Mouse (Mus musculus) intestine, embryonic 14.5 days (tissue): ENCODE results near the gene Trem2. TPM values are rescaled to one million over a fixed set of nuclear protein-coding genes. Genes with fewer than 3 reads are reported as not detected.
"Not testable (repeated sequence)": the region's sequence is repeated elsewhere in the genome, so short reads cannot be mapped to it uniquely, and the experiment has no call there.

Source experiments
- ATAC-seq: fragments of 200-750 bp; cut with Nextera tagmentation; replicated peaks from 2 replicates; pipeline ENCODE4 v1.8.0; 2017; ENCODE audit warnings: low read depth, moderate number of reproducible peaks, moderate TSS enrichment, moderate library complexity; ENCODE audit not compliant: low FRiP score, low TSS enrichment
- DNase-seq: peaks from one replicate; pipeline ENCODE4 v3.0.0-alpha.2; 2018; ENCODE audit warnings: low spot score
- H3K27ac ChIP-seq: fragments of 300-500 bp; sonication (generic); 2 replicates; pipeline ENCODE4 v1.5.1; 2014; ENCODE audit warnings: low read depth, mild to moderate bottlenecking, control low read depth
- H3K27me3 ChIP-seq: fragments of 300-500 bp; sonication (generic); replicated peaks from 2 replicates; pipeline ENCODE4 v1.6.1; 2014; ENCODE audit warnings: low read length, control low read depth; ENCODE audit not compliant: control insufficient read depth, insufficient read depth
- H3K36me3 ChIP-seq: fragments of 300-500 bp; sonication (generic); 2 replicates; pipeline ENCODE4 v1.6.1; 2014; ENCODE audit warnings: low read length, control low read depth; ENCODE audit not compliant: control insufficient read depth, insufficient read depth
- H3K4me1 ChIP-seq: fragments of 300-500 bp; sonication (generic); replicated peaks from 2 replicates; pipeline ENCODE4 v1.6.1; 2014; ENCODE audit warnings: low read length, control low read depth, mixed read lengths; ENCODE audit not compliant: control insufficient read depth, insufficient read depth
- H3K4me2 ChIP-seq: fragments of 300-500 bp; sonication (generic); 2 replicates; pipeline ENCODE4 v1.6.1; 2014; ENCODE audit warnings: low read length
- H3K4me3 ChIP-seq: fragments of 300-500 bp; sonication (generic); 2 replicates; pipeline ENCODE4 v1.5.1; 2014; ENCODE audit warnings: low read depth, low read length, control low read depth, mixed read lengths
- H3K9ac ChIP-seq: fragments of 300-500 bp; sonication (generic); 2 replicates; pipeline ENCODE4 v1.6.1; 2014; ENCODE audit warnings: mild to moderate bottlenecking, low read length
- H3K9me3 ChIP-seq: fragments of 300-500 bp; sonication (generic); 2 replicates; pipeline ENCODE4 v1.6.1; 2016; ENCODE audit warnings: low read length, control low read depth; ENCODE audit not compliant: control insufficient read depth
- WGBS: fragments of 180-500 bp; shearing (Covaris S2); extraction: QIAGEN DNeasy Blood & Tissue Kit; methylation state at CpG from one replicate; pipeline ENCODE4 v1.1.7; 2014; 5-methylcytosine and 5-hydroxymethylcytosine counted together
- polyA plus RNA-seq: library from polyadenylated mRNA; unstranded; fragments of >200 nt; fragmentation: Nextera tagmentation; extraction: Ambion mirVana; gene quantifications from 2 replicates; pipeline ENCODE4 v1.2.1, GENCODE M21; 2014

The Trem2 gene
- polyA plus RNA-seq = 2.6 and 2.9 TPM in 2 replicates

DNA sequence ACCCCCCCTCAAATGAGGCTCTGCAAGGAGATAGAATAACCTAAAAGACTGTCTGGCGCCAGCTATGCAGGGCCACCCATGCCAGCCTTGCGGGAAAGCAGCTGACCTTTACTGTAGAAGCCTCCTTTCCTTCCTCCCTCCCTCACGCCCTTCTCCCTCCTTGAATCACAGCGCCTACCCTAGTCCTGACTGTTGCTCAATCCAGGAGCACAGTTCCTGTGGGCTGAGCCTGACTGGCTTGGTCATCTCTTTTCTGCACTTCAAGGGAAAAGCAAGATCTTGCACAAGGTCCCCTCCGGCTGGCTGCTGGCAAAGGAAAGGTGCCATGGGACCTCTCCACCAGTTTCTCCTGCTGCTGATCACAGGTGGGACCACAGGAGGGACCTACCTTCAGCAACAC lies at the start of gene Trem2:
Gene Trem2, plus strand, starts transcription at position 171 of the 400 bp plus-strand sequence.
- no peaks in the 10 kb centered on the region for H3K27me3 ChIP-seq
- 72% methylated on average over 5 of the region's 5 CpGs for WGBS
- H3K9me3 ChIP-seq = no peaks in the 10 kb centered on the region
- H3K9ac ChIP-seq = no peak within 1 kb of the TSS
- DNase-seq (no peak), ATAC-seq (no peak)
- H3K4me1 ChIP-seq = no peaks in the 10 kb centered on the region
- H3K4me2 ChIP-seq = no peak within 1 kb of the TSS
- H3K4me3 ChIP-seq = no peak within 1 kb of the TSS
- no peak within 1 kb of the TSS for H3K27ac ChIP-seq
- no peaks in the 10 kb centered on the region for H3K36me3 ChIP-seq

- H3K36me3 ChIP-seq = no peaks in the 10 kb centered on the region
- 0 out of 2 replicates have a peak, but pooled peaks cover 5% of the 10 kb centered on the region for H3K4me1 ChIP-seq
- no peak for DNase-seq
- H3K4me2 ChIP-seq = no peak within 1 kb of the TSS
- WGBS = 29% methylated on average over 3 of the region's 4 CpGs
- H3K27me3 ChIP-seq = no peaks in the 10 kb centered on the region
- H3K9me3 ChIP-seq = no peaks in the 10 kb centered on the region
- no peak for ATAC-seq
- no peak within 1 kb of the TSS for H3K4me3 ChIP-seq
- H3K9ac ChIP-seq = no peak within 1 kb of the TSS
- no peak within 1 kb of the TSS for H3K27ac ChIP-seq
Observed at GRCm38 (mm10) chr17:48299203-48299602, 47.0 kb upstream of the Trem2 start, which contains the start of gene Treml2. TSS of gene Treml2 (plus strand) at chr17:48299498.

- Histone ChIP-seq H3K4me1 (0 out of 2 replicates have a peak, but pooled peaks cover 5% of the 10 kb centered on the region), H3K9ac (no peak overlapping the region), H3K36me3 (no peaks in the 10 kb centered on the region), H3K4me2 (no peak overlapping the region), H3K9me3 (no peaks in the 10 kb centered on the region), H3K27me3 (no peaks in the 10 kb centered on the region), H3K27ac (no peak overlapping the region), H3K4me3 (no peak overlapping the region)
- WGBS = 55% methylated on average over 6 of the region's 7 CpGs
- no peak for DNase-seq
- no peak for ATAC-seq
Observed at GRCm38 (mm10) chr17:48299756-48300155, 46.4 kb upstream of the Trem2 start.

DNA sequence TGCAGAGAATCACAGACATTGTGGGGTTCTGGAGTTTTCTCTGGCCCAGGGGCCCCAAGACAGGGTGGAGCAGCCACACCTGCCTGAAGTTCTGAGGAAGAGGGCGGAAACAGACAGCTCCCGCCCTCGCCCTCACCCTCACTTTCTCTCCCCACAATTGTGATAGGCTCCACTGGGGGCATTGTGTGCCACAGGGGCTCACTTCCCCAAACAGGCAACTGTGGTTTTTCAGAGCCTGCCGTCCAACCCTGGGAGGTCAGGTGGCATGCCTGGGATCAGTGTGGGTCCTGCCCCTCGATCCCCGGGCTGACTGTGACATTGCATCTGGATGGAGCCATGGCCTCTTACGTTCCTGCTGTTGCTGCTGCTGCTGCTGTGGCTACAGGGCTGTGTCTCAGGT lies 46.0 kb upstream of the Trem2 start:
- Histone ChIP-seq H3K27me3 (no peaks in the 10 kb centered on the region), H3K4me2 (no peak overlapping the region), H3K9ac (no peak overlapping the region), H3K9me3 (no peaks in the 10 kb centered on the region), H3K4me3 (no peak overlapping the region), H3K4me1 (0 out of 2 replicates have a peak, but pooled peaks cover 5% of the 10 kb centered on the region), H3K36me3 (no peaks in the 10 kb centered on the region), H3K27ac (no peak overlapping the region)
- ATAC-seq = 0 out of 2 replicates have a peak, but pooled peaks have one; percentile 23
- no peak for DNase-seq
- 60% methylated on average over 7 of the region's 7 CpGs for WGBS

- no peaks in the 10 kb centered on the region for H3K36me3 ChIP-seq
- ATAC-seq (no peak), DNase-seq (no peak)
- H3K9ac ChIP-seq = no peak overlapping the region
- H3K27ac ChIP-seq = no peak overlapping the region
- H3K27me3 ChIP-seq = no peaks in the 10 kb centered on the region
- 75% methylated on average over 9 of the region's 9 CpGs for WGBS
- no peak overlapping the region for H3K4me3 ChIP-seq
- no peak overlapping the region for H3K4me2 ChIP-seq
- H3K9me3 ChIP-seq = no peaks in the 10 kb centered on the region
- H3K4me1 ChIP-seq = 0 out of 2 replicates have a peak, but pooled peaks cover 5% of the 10 kb centered on the region
Observed at GRCm38 (mm10) chr17:48300861-48301260, 45.3 kb upstream of the Trem2 start.

DNA sequence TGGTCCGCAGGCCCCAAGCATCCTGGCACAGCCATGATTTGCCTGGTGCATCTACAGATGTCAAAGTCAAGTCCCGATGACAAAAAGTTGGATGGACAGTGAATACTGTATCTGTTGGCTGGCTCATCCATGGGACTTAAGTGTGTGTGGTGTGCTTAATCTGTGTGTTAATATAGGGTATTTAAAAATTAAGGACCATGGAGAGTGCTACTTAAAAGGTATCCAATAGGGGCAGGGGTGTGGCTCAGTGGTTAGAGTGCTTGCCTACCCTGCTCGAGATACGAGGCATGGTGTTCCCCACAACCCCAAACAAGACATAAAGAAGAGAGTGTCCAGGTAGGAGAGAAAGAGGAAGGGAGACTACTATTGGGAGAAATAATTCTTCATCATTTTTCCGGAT lies 44.4 kb upstream of the Trem2 start:
- Histone ChIP-seq H3K27ac (no peak overlapping the region), H3K4me3 (no peak overlapping the region), H3K27me3 (no peaks in the 10 kb centered on the region), H3K4me2 (no peak overlapping the region), H3K9ac (no peak overlapping the region), H3K4me1 (0 out of 2 replicates have a peak, but pooled peaks cover 5% of the 10 kb centered on the region), H3K9me3 (no peaks in the 10 kb centered on the region), H3K36me3 (no peaks in the 10 kb centered on the region)
- DNase-seq (no peak), ATAC-seq (no peak)
- WGBS = 84% methylated on average over 5 of the region's 5 CpGs

DNA sequence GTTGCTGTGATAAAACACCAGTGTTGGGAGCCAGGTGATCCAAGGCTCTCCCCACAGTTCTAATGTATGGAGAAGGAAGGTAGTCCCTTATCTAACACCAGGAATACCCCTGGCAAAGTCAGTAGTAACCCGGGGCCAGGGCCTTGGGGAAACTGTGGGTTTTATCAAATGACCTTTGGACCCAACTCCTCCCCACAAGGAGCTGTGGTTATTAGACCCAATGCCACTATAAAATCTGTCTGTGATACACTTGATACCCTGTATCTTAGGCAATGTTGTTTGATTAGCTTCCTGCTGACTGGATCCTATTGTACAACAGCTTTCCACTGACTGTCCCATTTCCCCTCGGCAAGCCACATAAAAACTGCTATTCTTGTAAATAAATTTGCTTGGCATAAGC lies 34.1 kb upstream of the Trem2 start:
- ATAC-seq (peak; percentile 60; the same call in 1 of the 2 replicates), DNase-seq (no peak)
- Histone ChIP-seq H3K4me3 (no peak overlapping the region), H3K4me1 (no peaks in the 10 kb centered on the region), H3K36me3 (no peaks in the 10 kb centered on the region), H3K27me3 (no peaks in the 10 kb centered on the region), H3K4me2 (no peak overlapping the region), H3K27ac (no peak overlapping the region), H3K9me3 (no peaks in the 10 kb centered on the region), H3K9ac (no peak overlapping the region)
- 55% methylated on average over 2 of the region's 2 CpGs for WGBS

GRCm38 (mm10) chr17:48315905-48316579 lies 30.2 kb upstream of the Trem2 start, which contains the start of gene B430306N03Rik:
TSS of gene B430306N03Rik (plus strand) at chr17:48316141.
- not testable (repeated sequence) for ATAC-seq, H3K4me1 ChIP-seq, H3K4me2 ChIP-seq, H3K27me3 ChIP-seq, H3K9me3 ChIP-seq, H3K9ac ChIP-seq, H3K36me3 ChIP-seq, H3K4me3 ChIP-seq, DNase-seq, H3K27ac ChIP-seq
- WGBS = 85% methylated on average over 3 of the region's 3 CpGs

DNA sequence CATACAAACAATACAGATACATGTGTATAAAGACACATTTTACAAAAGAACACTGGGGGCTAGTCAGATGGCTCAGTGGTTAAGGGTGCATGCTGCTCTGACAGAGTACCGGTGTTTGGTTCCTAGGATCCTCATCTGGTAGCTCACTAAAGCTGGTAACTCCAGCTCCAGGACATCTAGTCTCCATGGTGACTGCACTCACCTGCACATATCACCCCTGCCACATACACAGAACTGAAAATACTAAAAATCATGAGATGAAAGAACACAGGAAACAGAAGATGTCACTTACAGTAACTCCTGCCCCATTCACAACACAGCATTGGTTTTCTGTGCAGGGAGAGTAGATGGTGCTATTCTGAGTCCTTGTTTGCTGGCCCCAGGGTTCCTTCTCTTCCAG lies 27.5 kb upstream of the Trem2 start:
- ATAC-seq (no peak), DNase-seq (no peak)
- Histone ChIP-seq H3K27me3 (no peaks in the 10 kb centered on the region), H3K4me3 (no peak overlapping the region), H3K9me3 (no peaks in the 10 kb centered on the region), H3K4me1 (no peaks in the 10 kb centered on the region), H3K4me2 (no peak overlapping the region), H3K9ac (no peak overlapping the region), H3K36me3 (no peaks in the 10 kb centered on the region), H3K27ac (no peak overlapping the region)
- 96% methylated on average over 1 of the region's 1 CpGs for WGBS
